Mouse (Mus musculus) MEL (cell line): ENCODE measurements around the gene Ssh2.
A peak's percentile ranks its signal among the peaks of the same experiment; 100 is the strongest.

Source experiments
- BHLHE40 ChIP-seq: IDR thresholded peaks from 2 replicates; pipeline ENCODE4 v1.6.1; 2012; ENCODE audit warnings: low read depth, mild to moderate bottlenecking, inconsistent platforms, low read length, improper control_type of control experiment, borderline replicate concordance
- CTCF ChIP-seq, 3 experiments: IDR thresholded peaks in 2 of 3; conservative IDR thresholded peaks in 1 of 3; 2 replicates each; pipeline ENCODE4 v1.5.1; 2011 to 2012; ENCODE audit warnings: low read length in 3 of 3, low read depth in 2 of 3, mild to moderate bottlenecking in 2 of 3, improper control_type of control experiment in 1 of 3, inconsistent platforms in 1 of 3, mixed read lengths in 1 of 3, moderate library complexity in 1 of 3; ENCODE audit not compliant: control insufficient read depth in 1 of 3, insufficient read depth in 1 of 3, poor library complexity in 1 of 3, severe bottlenecking in 1 of 3
- EP300 ChIP-seq, 2 experiments: IDR thresholded peaks; 2 replicates each; pipeline ENCODE4 v1.6.1; 2011; ENCODE audit warnings: improper control_type of control experiment in 2 of 2, low read length in 2 of 2, low read depth in 1 of 2, mild to moderate bottlenecking in 1 of 2
- GABPA ChIP-seq: IDR thresholded peaks from 2 replicates; pipeline ENCODE4 v1.6.1; 2012; ENCODE audit warnings: low read depth, mild to moderate bottlenecking, inconsistent platforms, low read length, improper control_type of control experiment, moderate library complexity
- JUND ChIP-seq: IDR thresholded peaks from 2 replicates; pipeline ENCODE4 v1.6.1; 2011; ENCODE audit warnings: low read depth, mild to moderate bottlenecking, improper control_type of control experiment, low read length
- MAZ ChIP-seq: IDR thresholded peaks from 2 replicates; pipeline ENCODE4 v1.6.1; 2012; ENCODE audit warnings: low read depth, mild to moderate bottlenecking, inconsistent platforms, low read length, improper control_type of control experiment
- POLR2A ChIP-seq, 2 experiments: IDR thresholded peaks; 2 replicates each; pipeline ENCODE4 v1.6.1; 2011 to 2012; ENCODE audit warnings: low read length in 2 of 2, mild to moderate bottlenecking in 2 of 2, control low read depth in 1 of 2, improper control_type of control experiment in 1 of 2, low read depth in 1 of 2, moderate library complexity in 1 of 2; ENCODE audit not compliant: control insufficient read depth in 1 of 2, insufficient read depth in 1 of 2, poor library complexity in 1 of 2
- POLR2AphosphoS2 ChIP-seq: IDR thresholded peaks from 2 replicates; pipeline ENCODE4 v1.6.1; 2011; ENCODE audit warnings: low read length, improper control_type of control experiment
- SMC3 ChIP-seq: IDR thresholded peaks from 2 replicates; pipeline ENCODE4 v1.6.1; 2011; ENCODE audit warnings: low read depth, low read length, improper control_type of control experiment
- TAL1 ChIP-seq: IDR thresholded peaks from 2 replicates; pipeline ENCODE4 v1.6.1; 2012; ENCODE audit warnings: mild to moderate bottlenecking, inconsistent platforms, low read length, moderate library complexity, mixed read lengths
- TBP ChIP-seq: IDR thresholded peaks from 2 replicates; pipeline ENCODE4 v1.8.0; 2011; ENCODE audit warnings: low read depth, low read length, improper control_type of control experiment
- USF2 ChIP-seq, 2 experiments: IDR thresholded peaks; 2 replicates each; pipeline ENCODE4 v1.6.1; 2011 to 2012; ENCODE audit warnings: improper control_type of control experiment in 2 of 2, low read length in 2 of 2, borderline replicate concordance in 1 of 2, inconsistent platforms in 1 of 2, low read depth in 1 of 2, mild to moderate bottlenecking in 1 of 2; ENCODE audit not compliant: insufficient read depth in 1 of 2
- ZNF384 ChIP-seq: IDR thresholded peaks from 2 replicates; pipeline ENCODE4 v1.6.1; 2012; ENCODE audit warnings: low read depth, mild to moderate bottlenecking, inconsistent platforms, low read length, improper control_type of control experiment

DNA sequence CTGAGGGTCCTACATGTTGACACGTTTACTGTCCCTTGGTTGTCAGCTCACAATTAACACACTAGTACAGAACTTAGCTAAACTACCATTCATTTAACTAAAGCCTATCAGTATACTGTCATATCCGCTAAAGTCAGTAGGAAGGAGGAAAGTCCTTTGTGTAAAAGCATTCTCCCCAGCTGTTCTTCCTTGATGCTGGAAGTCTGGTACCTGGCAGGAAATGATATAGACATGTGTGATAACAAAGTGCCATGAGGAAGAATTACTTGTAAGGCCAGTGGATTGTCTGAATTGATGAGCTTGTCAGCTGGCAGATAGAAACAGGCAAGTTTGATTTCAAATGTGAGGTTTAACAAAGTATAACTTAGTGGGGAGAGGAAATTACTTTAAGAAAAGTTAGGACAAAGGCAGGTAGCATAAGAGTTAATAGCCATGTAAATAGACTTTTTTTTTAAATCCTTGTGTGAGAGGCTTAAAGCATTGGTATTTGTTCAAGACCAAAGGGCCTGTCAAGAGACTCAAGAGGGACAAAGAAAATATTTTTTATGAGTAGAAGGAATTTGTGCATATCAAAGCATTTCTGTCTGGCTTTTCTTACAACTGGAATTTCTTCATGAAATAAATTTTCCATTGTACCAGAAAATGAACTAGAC is 153.2 kb downstream of the Ssh2 start:
- TF ChIP-seq BHLHE40: no peak
- TF ChIP-seq EP300 (IDR thresholded peaks at IDR 0.05; ENCODE audit: low read depth in 1 of 2, low read length in 2 of 2): peak; percentile 69 to 82
- no peak for TF ChIP-seq POLR2A (IDR thresholded peaks at IDR 0.05; ENCODE audit: control insufficient read depth in 1 of 2, insufficient read depth in 1 of 2, low read depth in 1 of 2, low read length in 2 of 2, poor library complexity in 1 of 2)
- TF ChIP-seq CTCF (IDR thresholded peaks at IDR 0.05 in 2 of 3, conservative IDR thresholded peaks at IDR 0.05 in 1 of 3; ENCODE audit: control insufficient read depth in 1 of 3, insufficient read depth in 1 of 3, low read depth in 2 of 3, low read length in 3 of 3, poor library complexity in 1 of 3, severe bottlenecking in 1 of 3): no peak
- TF ChIP-seq TBP: no peak
- no peak for TF ChIP-seq ZNF384
- TF ChIP-seq MAZ: no peak
- no peak for TF ChIP-seq GABPA
- TF ChIP-seq TAL1: peak; percentile 75
- no peak for TF ChIP-seq POLR2AphosphoS2
- TF ChIP-seq SMC3: no peak
- TF ChIP-seq JUND: no peak
- no peak for TF ChIP-seq USF2 (IDR thresholded peaks at IDR 0.05; ENCODE audit: borderline replicate concordance in 1 of 2, insufficient read depth in 1 of 2, low read depth in 1 of 2, low read length in 2 of 2)
